Mouse (Mus musculus) bone marrow macrophage, adult 2 months (primary cell): Measurements from ENCODE around the gene Gm13277. TPM values are rescaled to one million over a fixed set of nuclear protein-coding genes. Genes with fewer than 3 reads are reported as not detected.
"Not testable (repeated sequence)": the region's sequence is repeated elsewhere in the genome, so short reads cannot be mapped to it uniquely, and the experiment has no call there.

Experiments used
- H3K27ac ChIP-seq: 2 replicates; pipeline ENCODE4 v1.5.1; 2012; ENCODE audit warnings: low read depth, low read length; ENCODE audit not compliant: insufficient read depth
- H3K4me1 ChIP-seq: 2 replicates; pipeline ENCODE4 v1.6.1; 2012; ENCODE audit warnings: low read length; ENCODE audit not compliant: control insufficient read depth, insufficient read depth
- H3K4me3 ChIP-seq: 2 replicates; pipeline ENCODE4 v1.5.1; 2012; ENCODE audit warnings: mild to moderate bottlenecking, low read length, moderate library complexity; ENCODE audit not compliant: insufficient read depth
- CTCF ChIP-seq: IDR thresholded peaks from 2 replicates; pipeline ENCODE4 v1.5.1; 2012; ENCODE audit warnings: low read depth, mild to moderate bottlenecking, low read length, moderate library complexity
- POLR2A ChIP-seq: IDR thresholded peaks from 2 replicates; pipeline ENCODE4 v1.6.1; 2012; ENCODE audit warnings: mild to moderate bottlenecking, low read depth, low read length, borderline replicate concordance
- polyA plus RNA-seq: library from polyadenylated mRNA; stranded (reverse); fragments of >200 nt; gene quantifications from 2 replicates; pipeline ENCODE4 v1.2.4, GENCODE M21; 2012; ENCODE audit not compliant: missing spikeins, insufficient read depth, insufficient read length

The Gm13277 gene
- polyA plus RNA-seq = not detected in 2 replicates

GRCm38 (mm10) chr4:88788402-88788801 is at the start of gene Gm13277:
TSS of gene Gm13277 (plus strand) at chr4:88788632.
- not testable (repeated sequence) for H3K27ac ChIP-seq, H3K4me1 ChIP-seq, H3K4me3 ChIP-seq

GRCm38 (mm10) chr4:88739036-88739435 is 49.4 kb upstream of the Gm13277 start:
- no peak for TF ChIP-seq CTCF
- no peak for TF ChIP-seq POLR2A
- Histone ChIP-seq H3K4me3 (no peak overlapping the region), H3K27ac (no peak overlapping the region), H3K4me1 (peaks cover 13% of the 10 kb centered on the region)

- H3K4me3 ChIP-seq = no peak overlapping the region
- TF ChIP-seq POLR2A (no peak), CTCF (no peak)
- H3K4me1 ChIP-seq = peaks cover 13% of the 10 kb centered on the region
- no peak overlapping the region for H3K27ac ChIP-seq
These were observed 47.0 kb upstream of the Gm13277 start for GRCm38 (mm10) chr4:88741426-88741825.

- no peak overlapping the region for H3K4me3 ChIP-seq
- H3K4me1 ChIP-seq = peaks cover 13% of the 10 kb centered on the region
- no peak overlapping the region for H3K27ac ChIP-seq
- TF ChIP-seq POLR2A = no peak
- no peak for TF ChIP-seq CTCF
These were observed 45.6 kb upstream of the Gm13277 start for GRCm38 (mm10) chr4:88742771-88743371.

- Histone ChIP-seq H3K4me3 (no peak overlapping the region), H3K27ac (no peak overlapping the region), H3K4me1 (peaks cover 11% of the 10 kb centered on the region)
- no peak for TF ChIP-seq CTCF
- TF ChIP-seq POLR2A = no peak
These were observed 44.2 kb upstream of the Gm13277 start for GRCm38 (mm10) chr4:88744207-88744606.

- no peak overlapping the region for H3K4me3 ChIP-seq
- TF ChIP-seq CTCF (no peak), POLR2A (no peak)
- H3K27ac ChIP-seq = no peak overlapping the region
- no peaks in the 10 kb centered on the region for H3K4me1 ChIP-seq
These were observed 38.5 kb upstream of the Gm13277 start for GRCm38 (mm10) chr4:88749926-88750325.

GRCm38 (mm10) chr4:88754818-88755340 is 33.6 kb upstream of the Gm13277 start, which contains the start of gene Gm13271:
TSS of gene Gm13271 (plus strand) at chr4:88754868.
- H3K4me1 ChIP-seq, H3K4me3 ChIP-seq, H3K27ac ChIP-seq: not testable (repeated sequence)

- H3K4me1 ChIP-seq = not testable (repeated sequence)
- H3K4me3 ChIP-seq = peak overlapping the region; percentile 60
These were observed 31.6 kb upstream of the Gm13277 start for GRCm38 (mm10) chr4:88756581-88757513.

GRCm38 (mm10) chr4:88757628-88758031 is 30.8 kb upstream of the Gm13277 start:
- peak overlapping the region; percentile 60 for H3K4me3 ChIP-seq
- not testable (repeated sequence) for H3K4me1 ChIP-seq
- H3K27ac ChIP-seq = peak overlapping the region; percentile 59; the same call in 1 of the 2 replicates
- TF ChIP-seq CTCF = peak; percentile 13; the same call in 1 of the 2 replicates

More at GRCm38 (mm10) chr4:88756581-88757513, 31.6 kb upstream of the Gm13277 start:
- peak overlapping the region; percentile 59 for H3K27ac ChIP-seq

- H3K4me3 ChIP-seq, H3K4me1 ChIP-seq, H3K27ac ChIP-seq: not testable (repeated sequence)
These were observed 29.7 kb upstream of the Gm13277 start for GRCm38 (mm10) chr4:88758751-88759150.

- peak within 1 kb of the TSS; percentile 48 for H3K27ac ChIP-seq
- not testable (repeated sequence) for H3K4me1 ChIP-seq
- peak within 1 kb of the TSS; percentile 51 for H3K4me3 ChIP-seq
These were observed 28.7 kb upstream of the Gm13277 start, which contains the start of gene Gm13283 for GRCm38 (mm10) chr4:88759610-88760268. TSS of gene Gm13283 (plus strand) at chr4:88760119.

- H3K4me3 ChIP-seq = peak overlapping the region; percentile 51
- H3K27ac ChIP-seq = peak overlapping the region; percentile 48
- H3K4me1 ChIP-seq = not testable (repeated sequence)
These were observed 28.0 kb upstream of the Gm13277 start for GRCm38 (mm10) chr4:88760431-88760830.

- H3K4me1 ChIP-seq, H3K4me3 ChIP-seq, H3K27ac ChIP-seq: not testable (repeated sequence)
These were observed 26.7 kb upstream of the Gm13277 start for GRCm38 (mm10) chr4:88761776-88762175.

GRCm38 (mm10) chr4:88762341-88762740 is 26.1 kb upstream of the Gm13277 start:
- H3K27ac ChIP-seq, H3K4me1 ChIP-seq, H3K4me3 ChIP-seq: not testable (repeated sequence)
